Mouse (Mus musculus): ENCODE data around the gene Ndufs6. TPM values are rescaled to one million over a fixed set of nuclear protein-coding genes. Genes with fewer than 3 reads are reported as not detected.

Gene Ndufs6
- total and polyA plus RNA-seq, 2 experiments: 115 to 252 TPM

GRCm38 (mm10) chr13:73351910-73352309, 23.6 kb upstream of the Ndufs6 start:
- no peaks in the 10 kb centered on the region for H3K79me2 ChIP-seq (ENCODE audit: control insufficient read depth, insufficient read depth, low read length)
- no peak overlapping the region for H3K4me3 ChIP-seq (ENCODE audit: insufficient read depth, low read depth, low read length)
- no peak overlapping the region for H3K9ac ChIP-seq (ENCODE audit: low read depth, low read length)
- peak; percentile 39 for DNase-seq (ENCODE audit: extremely low read depth, low read depth, low spot score)
- H3K4me1 ChIP-seq (ENCODE audit: control insufficient read depth, insufficient read depth, low read length): no peaks in the 10 kb centered on the region
- H3K36me3 ChIP-seq (ENCODE audit: control insufficient read depth, insufficient read depth, low read length): no peaks in the 10 kb centered on the region
- TF ChIP-seq POLR2A (IDR thresholded peaks at IDR 0.05; ENCODE audit: extremely low read depth, insufficient read depth, low read length): no peak
- TF ChIP-seq CTCF (IDR thresholded peaks at IDR 0.05; ENCODE audit: low read depth, low read length): peak; percentile 32
- 32% methylated on average over 3 of the region's 3 CpGs for WGBS
- H3K27ac ChIP-seq (replicated peaks; ENCODE audit: insufficient read depth, low read depth, low read length): no peak overlapping the region
- H3K27me3 ChIP-seq (ENCODE audit: control insufficient read depth, insufficient read depth, low read length): no peaks in the 10 kb centered on the region

- no peaks in the 10 kb centered on the region for H3K4me1 ChIP-seq (ENCODE audit: control insufficient read depth, insufficient read depth, low read length)
- H3K9ac ChIP-seq (ENCODE audit: low read depth, low read length): no peak overlapping the region
- no peaks in the 10 kb centered on the region for H3K79me2 ChIP-seq (ENCODE audit: control insufficient read depth, insufficient read depth, low read length)
- no peak for TF ChIP-seq CTCF (IDR thresholded peaks at IDR 0.05; ENCODE audit: low read depth, low read length)
- TF ChIP-seq POLR2A (IDR thresholded peaks at IDR 0.05; ENCODE audit: extremely low read depth, insufficient read depth, low read length): no peak
- no peaks in the 10 kb centered on the region for H3K36me3 ChIP-seq (ENCODE audit: control insufficient read depth, insufficient read depth, low read length)
- H3K4me3 ChIP-seq (ENCODE audit: insufficient read depth, low read depth, low read length): no peak overlapping the region
- DNase-seq (ENCODE audit: extremely low read depth, low read depth, low spot score): no peak
- H3K27me3 ChIP-seq (ENCODE audit: control insufficient read depth, insufficient read depth, low read length): no peaks in the 10 kb centered on the region
- H3K27ac ChIP-seq (replicated peaks; ENCODE audit: insufficient read depth, low read depth, low read length): no peak overlapping the region
- 78% methylated on average over 9 of the region's 9 CpGs for WGBS
Observed at GRCm38 (mm10) chr13:73350741-73351140, 22.4 kb upstream of the Ndufs6 start.

GRCm38 (mm10) chr13:73347922-73348650, 19.7 kb upstream of the Ndufs6 start:
- Histone ChIP-seq H3K4me3 (ENCODE audit: insufficient read depth, low read depth, low read length) (no peak overlapping the region), H3K79me2 (ENCODE audit: control insufficient read depth, insufficient read depth, low read length) (no peaks in the 10 kb centered on the region), H3K27me3 (ENCODE audit: control insufficient read depth, insufficient read depth, low read length) (no peaks in the 10 kb centered on the region), H3K4me1 (ENCODE audit: control insufficient read depth, insufficient read depth, low read length) (no peaks in the 10 kb centered on the region), H3K36me3 (ENCODE audit: control insufficient read depth, insufficient read depth, low read length) (no peaks in the 10 kb centered on the region), H3K27ac (replicated peaks; ENCODE audit: insufficient read depth, low read depth, low read length) (no peak overlapping the region), H3K9ac (ENCODE audit: low read depth, low read length) (no peak overlapping the region)
- TF ChIP-seq POLR2A (IDR thresholded peaks at IDR 0.05; ENCODE audit: extremely low read depth, insufficient read depth, low read length) (no peak), CTCF (IDR thresholded peaks at IDR 0.05; ENCODE audit: low read depth, low read length) (no peak)
- WGBS: 69% methylated on average over 7 of the region's 7 CpGs
- no peak for DNase-seq (ENCODE audit: extremely low read depth, low read depth, low spot score)

GRCm38 (mm10) chr13:73347171-73347570, 18.8 kb upstream of the Ndufs6 start:
- Histone ChIP-seq H3K27me3 (ENCODE audit: control insufficient read depth, insufficient read depth, low read length) (no peaks in the 10 kb centered on the region), H3K9ac (ENCODE audit: low read depth, low read length) (no peak overlapping the region), H3K27ac (replicated peaks; ENCODE audit: insufficient read depth, low read depth, low read length) (no peak overlapping the region), H3K4me3 (ENCODE audit: insufficient read depth, low read depth, low read length) (no peak overlapping the region), H3K4me1 (ENCODE audit: control insufficient read depth, insufficient read depth, low read length) (no peaks in the 10 kb centered on the region), H3K79me2 (ENCODE audit: control insufficient read depth, insufficient read depth, low read length) (no peaks in the 10 kb centered on the region), H3K36me3 (ENCODE audit: control insufficient read depth, insufficient read depth, low read length) (no peaks in the 10 kb centered on the region)
- WGBS: 83% methylated on average over 3 of the region's 3 CpGs
- TF ChIP-seq POLR2A (IDR thresholded peaks at IDR 0.05; ENCODE audit: extremely low read depth, insufficient read depth, low read length) (no peak), CTCF (IDR thresholded peaks at IDR 0.05; ENCODE audit: low read depth, low read length) (no peak)
- DNase-seq (ENCODE audit: extremely low read depth, low read depth, low spot score): no peak

- H3K27ac ChIP-seq (replicated peaks; ENCODE audit: insufficient read depth, low read depth, low read length): no peak overlapping the region
- WGBS: 82% methylated on average over 4 of the region's 4 CpGs
Observed at GRCm38 (mm10) chr13:73346743-73347142, 18.4 kb upstream of the Ndufs6 start.

GRCm38 (mm10) chr13:73346131-73346530, 17.8 kb upstream of the Ndufs6 start:
- no peak overlapping the region for H3K9ac ChIP-seq (ENCODE audit: low read depth, low read length)
- 40% methylated on average over 2 of the region's 2 CpGs for WGBS
- TF ChIP-seq POLR2A (IDR thresholded peaks at IDR 0.05; ENCODE audit: extremely low read depth, insufficient read depth, low read length) (no peak), CTCF (IDR thresholded peaks at IDR 0.05; ENCODE audit: low read depth, low read length) (no peak)

More at GRCm38 (mm10) chr13:73346743-73347142, 18.4 kb upstream of the Ndufs6 start:
- no peaks in the 10 kb centered on the region for H3K79me2 ChIP-seq (ENCODE audit: control insufficient read depth, insufficient read depth, low read length)
- DNase-seq (ENCODE audit: extremely low read depth, low read depth, low spot score): no peak
- TF ChIP-seq POLR2A (IDR thresholded peaks at IDR 0.05; ENCODE audit: extremely low read depth, insufficient read depth, low read length) (no peak), CTCF (IDR thresholded peaks at IDR 0.05; ENCODE audit: low read depth, low read length) (no peak)
- H3K4me1 ChIP-seq (ENCODE audit: control insufficient read depth, insufficient read depth, low read length): no peaks in the 10 kb centered on the region
- no peak overlapping the region for H3K9ac ChIP-seq (ENCODE audit: low read depth, low read length)
- no peaks in the 10 kb centered on the region for H3K27me3 ChIP-seq (ENCODE audit: control insufficient read depth, insufficient read depth, low read length)
- no peak overlapping the region for H3K4me3 ChIP-seq (ENCODE audit: insufficient read depth, low read depth, low read length)
- H3K36me3 ChIP-seq (ENCODE audit: control insufficient read depth, insufficient read depth, low read length): no peaks in the 10 kb centered on the region

More at GRCm38 (mm10) chr13:73346131-73346530, 17.8 kb upstream of the Ndufs6 start:
- H3K4me3 ChIP-seq (ENCODE audit: insufficient read depth, low read depth, low read length): no peak overlapping the region
- H3K36me3 ChIP-seq (ENCODE audit: control insufficient read depth, insufficient read depth, low read length): no peaks in the 10 kb centered on the region
- no peak overlapping the region for H3K27ac ChIP-seq (replicated peaks; ENCODE audit: insufficient read depth, low read depth, low read length)
- no peaks in the 10 kb centered on the region for H3K4me1 ChIP-seq (ENCODE audit: control insufficient read depth, insufficient read depth, low read length)
- H3K79me2 ChIP-seq (ENCODE audit: control insufficient read depth, insufficient read depth, low read length): no peaks in the 10 kb centered on the region
- no peaks in the 10 kb centered on the region for H3K27me3 ChIP-seq (ENCODE audit: control insufficient read depth, insufficient read depth, low read length)
- DNase-seq (ENCODE audit: extremely low read depth, low read depth, low spot score): no peak

Data from liver, adult 2 months (tissue).